Mouse (Mus musculus) splenic B cell, adult 2 months (primary cell): ENCODE measurements around the gene Orm3.

Source experiments
- DNase-seq: peaks from one replicate; pipeline ENCODE4 v3.0.0-alpha.2; 2011; ENCODE audit warnings: low read depth, low spot score
- H3K27me3 ChIP-seq: 2 replicates; pipeline ENCODE4 v1.6.1; 2012; ENCODE audit warnings: mild to moderate bottlenecking, low read length, moderate library complexity, mixed read lengths; ENCODE audit not compliant: control insufficient read depth, poor library complexity, insufficient read depth, severe bottlenecking
- H3K36me3 ChIP-seq: 2 replicates; pipeline ENCODE4 v1.6.1; 2012; ENCODE audit warnings: mild to moderate bottlenecking, low read length, moderate library complexity, mixed read lengths; ENCODE audit not compliant: control insufficient read depth, poor library complexity, insufficient read depth, severe bottlenecking

Gene Orm3

GRCm38 (mm10) chr4:63385253-63385652 lies 29.3 kb downstream of the Orm3 start:
- DNase-seq, result no peak
- Histone ChIP-seq H3K36me3 (peaks cover 19% of the 10 kb centered on the region), H3K27me3 (no peaks in the 10 kb centered on the region)

GRCm38 (mm10) chr4:63385784-63386183 lies 29.8 kb downstream of the Orm3 start:
- peak; percentile 95 for DNase-seq
- no peaks in the 10 kb centered on the region for H3K27me3 ChIP-seq
- H3K36me3 ChIP-seq, result peaks cover 23% of the 10 kb centered on the region

- H3K27me3 ChIP-seq, result no peaks in the 10 kb centered on the region
- peaks cover 20% of the 10 kb centered on the region for H3K36me3 ChIP-seq
- DNase-seq, result no peak
Observed at GRCm38 (mm10) chr4:63388029-63388428, 32.1 kb downstream of the Orm3 start.

GRCm38 (mm10) chr4:63389121-63389886 lies 33.3 kb downstream of the Orm3 start:
- H3K36me3 ChIP-seq, result peaks cover 19% of the 10 kb centered on the region
- no peaks in the 10 kb centered on the region for H3K27me3 ChIP-seq
- DNase-seq, result peak; percentile 74

GRCm38 (mm10) chr4:63389887-63390528 lies 34.0 kb downstream of the Orm3 start:
- peak; percentile 69 for DNase-seq
- peaks cover 21% of the 10 kb centered on the region for H3K36me3 ChIP-seq
- no peaks in the 10 kb centered on the region for H3K27me3 ChIP-seq

- DNase-seq, result no peak
- Histone ChIP-seq H3K27me3 (no peaks in the 10 kb centered on the region), H3K36me3 (peaks cover 29% of the 10 kb centered on the region)
Observed at GRCm38 (mm10) chr4:63391322-63391721, 35.4 kb downstream of the Orm3 start.

GRCm38 (mm10) chr4:63397981-63398537 lies 42.1 kb downstream of the Orm3 start:
- Histone ChIP-seq H3K27me3 (no peaks in the 10 kb centered on the region), H3K36me3 (peaks cover 26% of the 10 kb centered on the region)
- DNase-seq, result no peak

- Histone ChIP-seq H3K27me3 (no peaks in the 10 kb centered on the region), H3K36me3 (peaks cover 22% of the 10 kb centered on the region)
- peak; percentile 82 for DNase-seq
Observed at GRCm38 (mm10) chr4:63398854-63399609, 43.1 kb downstream of the Orm3 start.

GRCm38 (mm10) chr4:63399691-63400270 lies 43.8 kb downstream of the Orm3 start:
- Histone ChIP-seq H3K27me3 (no peaks in the 10 kb centered on the region), H3K36me3 (peaks cover 20% of the 10 kb centered on the region)
- no peak for DNase-seq

GRCm38 (mm10) chr4:63400541-63401306 lies 44.8 kb downstream of the Orm3 start:
- Histone ChIP-seq H3K36me3 (peaks cover 16% of the 10 kb centered on the region), H3K27me3 (no peaks in the 10 kb centered on the region)
- peak; percentile 55 for DNase-seq

- H3K27me3 ChIP-seq, result no peaks in the 10 kb centered on the region
- DNase-seq, result no peak
- H3K36me3 ChIP-seq, result peaks cover 8% of the 10 kb centered on the region
Observed at GRCm38 (mm10) chr4:63401620-63402019, 45.7 kb downstream of the Orm3 start.

- no peaks in the 10 kb centered on the region for H3K27me3 ChIP-seq
- DNase-seq, result peak; percentile 42
Observed at GRCm38 (mm10) chr4:63402056-63402455, 46.1 kb downstream of the Orm3 start.

GRCm38 (mm10) chr4:63402558-63402957 lies 46.6 kb downstream of the Orm3 start:
- Histone ChIP-seq H3K27me3 (no peaks in the 10 kb centered on the region), H3K36me3 (no peaks in the 10 kb centered on the region; the same call in 1 of the 2 replicates)
- peak; percentile 51 for DNase-seq

More at GRCm38 (mm10) chr4:63402056-63402455, 46.1 kb downstream of the Orm3 start:
- peaks cover 4% of the 10 kb centered on the region for H3K36me3 ChIP-seq
